Mouse (Mus musculus) cerebellum, adult 2 months (tissue): ENCODE measurements around the gene Ruvbl2. TPM values are rescaled to one million over a fixed set of nuclear protein-coding genes. Genes with fewer than 3 reads are reported as not detected.
"Not testable (repeated sequence)": the region's sequence is repeated elsewhere in the genome, so short reads cannot be mapped to it uniquely, and the experiment has no call there.

ENCODE experiments used
- DNase-seq, 2 experiments: peaks; one replicate each; pipeline ENCODE4 v3.0.0; 2021
- H3K27ac ChIP-seq: fragments of 200-500 bp; 2 replicates; pipeline ENCODE4 v1.5.1; 2012; ENCODE audit warnings: low read length, control low read depth, inconsistent platforms; ENCODE audit not compliant: insufficient read depth
- H3K27me3 ChIP-seq: fragments of 200-500 bp; 2 replicates; pipeline ENCODE4 v1.6.1; 2012; ENCODE audit warnings: inconsistent platforms, mild to moderate bottlenecking, low read length, moderate library complexity; ENCODE audit not compliant: control insufficient read depth, insufficient read depth
- H3K4me1 ChIP-seq: fragments of 200-500 bp; 2 replicates; pipeline ENCODE4 v1.6.1; 2011; ENCODE audit warnings: low read length; ENCODE audit not compliant: control insufficient read depth, insufficient read depth
- H3K4me3 ChIP-seq: fragments of 200-500 bp; replicated peaks from 2 replicates; pipeline ENCODE3; 2011; ENCODE audit warnings: mild to moderate bottlenecking, low read depth, low read length, control low read depth; ENCODE audit not compliant: insufficient read depth
- CTCF ChIP-seq: fragments of 200-500 bp; IDR thresholded peaks from 2 replicates; pipeline ENCODE4 v1.5.1; 2011; ENCODE audit warnings: low read depth, mild to moderate bottlenecking, control low read depth, low read length, moderate library complexity, borderline replicate concordance; ENCODE audit not compliant: insufficient read depth
- POLR2A ChIP-seq: fragments of 200-500 bp; IDR thresholded peaks from 2 replicates; pipeline ENCODE4 v1.6.1; 2011; ENCODE audit warnings: low read length, control low read depth, borderline replicate concordance; ENCODE audit not compliant: insufficient read depth
- WGBS: fragments of 180-500 bp; shearing (Covaris S2); methylation state at CpG from one replicate; pipeline ENCODE4 v1.1.7; 2018; 5-methylcytosine and 5-hydroxymethylcytosine counted together
- polyA plus RNA-seq: library from polyadenylated mRNA; depleted of rRNA; stranded (reverse); fragments of >200 nt; gene quantifications from 2 replicates; pipeline ENCODE4 v1.2.3, GENCODE M21; 2012

Gene Ruvbl2
- polyA plus RNA-seq, 1 experiment = 56.8 TPM

GRCm38 (mm10) chr7:45406157-45407156 lies 31.4 kb downstream of the Ruvbl2 start:
- Histone ChIP-seq H3K27ac (no peak overlapping the region), H3K4me3 (peak overlapping the region; percentile 44), H3K27me3 (peaks cover 6% of the 10 kb centered on the region; the same call in 1 of the 2 replicates), H3K4me1 (no peaks in the 10 kb centered on the region; the same call in 1 of the 2 replicates)
- WGBS = 2% methylated on average over 113 of the region's 114 CpGs
- no peak for TF ChIP-seq CTCF
- no peak for TF ChIP-seq POLR2A
- no peak for DNase-seq

- Histone ChIP-seq H3K4me1 (no peaks in the 10 kb centered on the region; the same call in 1 of the 2 replicates), H3K4me3 (peak within 1 kb of the TSS; percentile 42), H3K27me3 (peaks cover 6% of the 10 kb centered on the region; the same call in 1 of the 2 replicates), H3K27ac (no peak within 1 kb of the TSS)
- peak; percentile 57 to 79 for DNase-seq
- peak; percentile 80 for TF ChIP-seq CTCF
- no peak for TF ChIP-seq POLR2A
- 10% methylated on average over 28 of the region's 28 CpGs for WGBS
Observed at GRCm38 (mm10) chr7:45405091-45406075, 32.5 kb downstream of the Ruvbl2 start, which contains the start of gene Kcna7. TSS of gene Kcna7 (plus strand) at chr7:45405653.

GRCm38 (mm10) chr7:45403532-45404261 lies 34.2 kb downstream of the Ruvbl2 start:
- peak; percentile 38 to 45 for DNase-seq
- Histone ChIP-seq H3K27ac (no peak overlapping the region), H3K27me3 (peaks cover 6% of the 10 kb centered on the region; the same call in 1 of the 2 replicates), H3K4me3 (no peak overlapping the region), H3K4me1 (no peaks in the 10 kb centered on the region; the same call in 1 of the 2 replicates)
- 41% methylated on average over 6 of the region's 6 CpGs for WGBS
- TF ChIP-seq CTCF (peak; percentile 33; the same call in 1 of the 2 replicates), POLR2A (no peak)

- no peak for DNase-seq
- Histone ChIP-seq H3K4me3 (no peak overlapping the region), H3K27ac (no peak overlapping the region), H3K27me3 (peaks cover 3% of the 10 kb centered on the region; the same call in 1 of the 2 replicates), H3K4me1 (no peaks in the 10 kb centered on the region; the same call in 1 of the 2 replicates)
- WGBS = 67% methylated on average over 10 of the region's 10 CpGs
- TF ChIP-seq CTCF (no peak), POLR2A (no peak)
Observed at GRCm38 (mm10) chr7:45401521-45402085, 36.3 kb downstream of the Ruvbl2 start.

- no peak for DNase-seq
- 0 out of 2 replicates have a peak, but pooled peaks cover 2% of the 10 kb centered on the region for H3K4me1 ChIP-seq
- TF ChIP-seq CTCF = no peak
- TF ChIP-seq POLR2A = no peak
- H3K27me3 ChIP-seq = no peaks in the 10 kb centered on the region
- no peak overlapping the region for H3K4me3 ChIP-seq
- 81% methylated on average over 2 of the region's 2 CpGs for WGBS
- no peak overlapping the region for H3K27ac ChIP-seq
Observed at GRCm38 (mm10) chr7:45396787-45397186, 41.1 kb downstream of the Ruvbl2 start.

GRCm38 (mm10) chr7:45396337-45396775 lies 41.5 kb downstream of the Ruvbl2 start:
- not testable (repeated sequence) for H3K27me3 ChIP-seq, DNase-seq, H3K4me1 ChIP-seq
- H3K27ac ChIP-seq = peak overlapping the region; percentile 19; the same call in 1 of the 2 replicates
- H3K4me3 ChIP-seq = peak overlapping the region; percentile 48
- WGBS = under 1% methylated on average over 3 of the region's 3 CpGs
- TF ChIP-seq CTCF = 0 out of 2 replicates have a peak, but pooled peaks have one; percentile 5
